Mouse (Mus musculus) limb, embryonic 12.5 days (tissue): Measurements from ENCODE around the gene Fa2h. TPM values are rescaled to one million over a fixed set of nuclear protein-coding genes. Genes with fewer than 3 reads are reported as not detected.
A peak's percentile ranks its signal among the peaks of the same experiment; 100 is the strongest.

Experiments used
- ATAC-seq: fragments of 200-750 bp; cut with Nextera tagmentation; 2 replicates; pipeline ENCODE4 v1.8.0; 2017; ENCODE audit warnings: low read depth, moderate TSS enrichment; ENCODE audit not compliant: insufficient number of reproducible peaks, insufficient read depth, low FRiP score, low TSS enrichment
- H3K27ac ChIP-seq: fragments of 300-500 bp; sonication (generic); 2 replicates; pipeline ENCODE4 v1.5.1; 2016; ENCODE audit warnings: mild to moderate bottlenecking, moderate library complexity
- H3K27me3 ChIP-seq: fragments of 300-500 bp; sonication (generic); 2 replicates; pipeline ENCODE4 v1.6.1; 2016; ENCODE audit warnings: mild to moderate bottlenecking, moderate library complexity
- H3K36me3 ChIP-seq: fragments of 300-500 bp; sonication (generic); 2 replicates; pipeline ENCODE4 v1.6.1; 2016; ENCODE audit warnings: mild to moderate bottlenecking, moderate library complexity
- H3K4me1 ChIP-seq: fragments of 300-500 bp; sonication (generic); replicated peaks from 2 replicates; pipeline ENCODE4 v1.6.1; 2016
- H3K4me2 ChIP-seq: fragments of 300-500 bp; sonication (generic); 2 replicates; pipeline ENCODE4 v1.6.1; 2016; ENCODE audit warnings: mild to moderate bottlenecking, moderate library complexity
- H3K4me3 ChIP-seq: fragments of 300-500 bp; sonication (generic); replicated peaks from 2 replicates; pipeline ENCODE4 v1.5.1; 2016; ENCODE audit warnings: mild to moderate bottlenecking
- H3K9ac ChIP-seq: fragments of 300-500 bp; sonication (generic); replicated peaks from 2 replicates; pipeline ENCODE4 v1.6.1; 2016; ENCODE audit warnings: mild to moderate bottlenecking, moderate library complexity
- H3K9me3 ChIP-seq: fragments of 300-500 bp; sonication (generic); 2 replicates; pipeline ENCODE4 v1.6.1; 2016; ENCODE audit warnings: mild to moderate bottlenecking, moderate library complexity
- WGBS: fragments of 180-500 bp; shearing (Covaris S2); methylation state at CpG from one replicate; pipeline ENCODE4 v1.1.7; 2016; 5-methylcytosine and 5-hydroxymethylcytosine counted together
- polyA plus RNA-seq: library from polyadenylated mRNA; unstranded; fragments of >200 nt; fragmentation: Nextera tagmentation; extraction: Ambion mirVana; gene quantifications from 2 replicates; pipeline ENCODE4 v1.2.1, GENCODE M21; 2016

Gene Fa2h
- polyA plus RNA-seq, 1 experiment from 2014 or later: not detected

- Histone ChIP-seq H3K9ac (no peak overlapping the region), H3K9me3 (no peaks in the 10 kb centered on the region), H3K27me3 (peaks cover 68% of the 10 kb centered on the region), H3K36me3 (no peaks in the 10 kb centered on the region), H3K4me2 (no peak overlapping the region), H3K4me3 (no peak overlapping the region), H3K4me1 (peaks cover 9% of the 10 kb centered on the region), H3K27ac (no peak overlapping the region)
- WGBS: 80% methylated on average over 2 of the region's 2 CpGs
- no peak for ATAC-seq
Observed at GRCm38 (mm10) chr8:111390837-111391236, 2.8 kb downstream of the Fa2h start.

GRCm38 (mm10) chr8:111389581-111389980 lies 4.0 kb downstream of the Fa2h start:
- peaks cover 69% of the 10 kb centered on the region for H3K27me3 ChIP-seq
- H3K9me3 ChIP-seq: no peaks in the 10 kb centered on the region
- 84% methylated on average over 4 of the region's 4 CpGs for WGBS

GRCm38 (mm10) chr8:111385915-111386314 lies 7.7 kb downstream of the Fa2h start:
- Histone ChIP-seq H3K4me3 (no peak overlapping the region), H3K27ac (no peak overlapping the region)

More at GRCm38 (mm10) chr8:111389581-111389980, 4.0 kb downstream of the Fa2h start:
- no peak overlapping the region for H3K4me2 ChIP-seq
- no peak for ATAC-seq
- no peak overlapping the region for H3K9ac ChIP-seq
- peaks cover 9% of the 10 kb centered on the region for H3K4me1 ChIP-seq
- no peaks in the 10 kb centered on the region for H3K36me3 ChIP-seq
- no peak overlapping the region for H3K27ac ChIP-seq
- H3K4me3 ChIP-seq: no peak overlapping the region

GRCm38 (mm10) chr8:111384628-111385027 lies 9.0 kb downstream of the Fa2h start:
- Histone ChIP-seq H3K27ac (no peak overlapping the region), H3K36me3 (no peaks in the 10 kb centered on the region), H3K4me3 (no peak overlapping the region), H3K4me1 (no peaks in the 10 kb centered on the region), H3K27me3 (peaks cover 29% of the 10 kb centered on the region), H3K9me3 (no peaks in the 10 kb centered on the region), H3K9ac (no peak overlapping the region), H3K4me2 (no peak overlapping the region)
- 52% methylated on average over 2 of the region's 2 CpGs for WGBS
- ATAC-seq: no peak

More at GRCm38 (mm10) chr8:111385915-111386314, 7.7 kb downstream of the Fa2h start:
- Histone ChIP-seq H3K9ac (no peak overlapping the region), H3K4me1 (no peaks in the 10 kb centered on the region), H3K36me3 (no peaks in the 10 kb centered on the region), H3K27me3 (peaks cover 38% of the 10 kb centered on the region), H3K9me3 (no peaks in the 10 kb centered on the region), H3K4me2 (no peak overlapping the region)
- 80% methylated on average over 9 of the region's 9 CpGs for WGBS
- no peak for ATAC-seq

- Histone ChIP-seq H3K4me1 (no peaks in the 10 kb centered on the region), H3K9me3 (no peaks in the 10 kb centered on the region), H3K27me3 (0 out of 2 replicates have a peak, but pooled peaks cover 4% of the 10 kb centered on the region), H3K9ac (no peak overlapping the region), H3K4me3 (no peak overlapping the region), H3K36me3 (no peaks in the 10 kb centered on the region), H3K27ac (0 out of 2 replicates have a peak overlapping the region, but pooled peaks have one; percentile 7), H3K4me2 (no peak overlapping the region)
- WGBS: 72% methylated on average over 6 of the region's 6 CpGs
- no peak for ATAC-seq
Observed at GRCm38 (mm10) chr8:111375192-111375591, 18.4 kb downstream of the Fa2h start.

GRCm38 (mm10) chr8:111369711-111370110 lies 23.9 kb downstream of the Fa2h start:
- WGBS: 84% methylated on average over 9 of the region's 9 CpGs
- H3K27ac ChIP-seq: no peak overlapping the region

GRCm38 (mm10) chr8:111367350-111367749 lies 26.3 kb downstream of the Fa2h start:
- peaks cover 17% of the 10 kb centered on the region; the same call in 1 of the 2 replicates for H3K27me3 ChIP-seq
- no peaks in the 10 kb centered on the region for H3K36me3 ChIP-seq
- H3K4me1 ChIP-seq: no peaks in the 10 kb centered on the region
- no peak overlapping the region for H3K4me3 ChIP-seq
- H3K27ac ChIP-seq: no peak overlapping the region
- H3K9ac ChIP-seq: no peak overlapping the region
- ATAC-seq: no peak
- WGBS: 81% methylated on average over 8 of the region's 8 CpGs
- H3K9me3 ChIP-seq: no peaks in the 10 kb centered on the region
- H3K4me2 ChIP-seq: no peak overlapping the region

More at GRCm38 (mm10) chr8:111369711-111370110, 23.9 kb downstream of the Fa2h start:
- no peaks in the 10 kb centered on the region for H3K9me3 ChIP-seq
- H3K27me3 ChIP-seq: peaks cover 15% of the 10 kb centered on the region; the same call in 1 of the 2 replicates
- H3K36me3 ChIP-seq: no peaks in the 10 kb centered on the region
- ATAC-seq: no peak
- H3K9ac ChIP-seq: no peak overlapping the region
- H3K4me3 ChIP-seq: no peak overlapping the region
- H3K4me2 ChIP-seq: no peak overlapping the region
- no peaks in the 10 kb centered on the region for H3K4me1 ChIP-seq

GRCm38 (mm10) chr8:111366610-111367234 lies 26.9 kb downstream of the Fa2h start:
- Histone ChIP-seq H3K4me1 (no peaks in the 10 kb centered on the region), H3K9ac (no peak overlapping the region), H3K27ac (no peak overlapping the region), H3K9me3 (no peaks in the 10 kb centered on the region), H3K4me2 (peak overlapping the region; percentile 2; the same call in 1 of the 2 replicates), H3K4me3 (no peak overlapping the region), H3K36me3 (no peaks in the 10 kb centered on the region), H3K27me3 (peaks cover 17% of the 10 kb centered on the region; the same call in 1 of the 2 replicates)
- no peak for ATAC-seq
- 45% methylated on average over 14 of the region's 14 CpGs for WGBS

GRCm38 (mm10) chr8:111363489-111363888 lies 30.1 kb downstream of the Fa2h start:
- Histone ChIP-seq H3K27ac (no peak overlapping the region), H3K4me1 (no peaks in the 10 kb centered on the region), H3K4me3 (no peak overlapping the region), H3K27me3 (peaks cover 13% of the 10 kb centered on the region; the same call in 1 of the 2 replicates), H3K36me3 (no peaks in the 10 kb centered on the region), H3K4me2 (no peak overlapping the region), H3K9me3 (no peaks in the 10 kb centered on the region), H3K9ac (no peak overlapping the region)
- no peak for ATAC-seq
- 80% methylated on average over 8 of the region's 8 CpGs for WGBS

GRCm38 (mm10) chr8:111360579-111361209 lies 32.9 kb downstream of the Fa2h start:
- H3K36me3 ChIP-seq: no peaks in the 10 kb centered on the region
- 52% methylated on average over 7 of the region's 7 CpGs for WGBS

GRCm38 (mm10) chr8:111359936-111360335 lies 33.7 kb downstream of the Fa2h start:
- H3K4me3 ChIP-seq: no peak overlapping the region
- H3K9ac ChIP-seq: no peak overlapping the region
- WGBS: 72% methylated on average over 5 of the region's 5 CpGs
- no peak overlapping the region for H3K4me2 ChIP-seq
- no peak for ATAC-seq
- no peaks in the 10 kb centered on the region for H3K9me3 ChIP-seq
- H3K4me1 ChIP-seq: no peaks in the 10 kb centered on the region
- no peak overlapping the region for H3K27ac ChIP-seq
- H3K27me3 ChIP-seq: 0 out of 2 replicates have a peak, but pooled peaks cover 5% of the 10 kb centered on the region
- H3K36me3 ChIP-seq: no peaks in the 10 kb centered on the region

More at GRCm38 (mm10) chr8:111360579-111361209, 32.9 kb downstream of the Fa2h start:
- Histone ChIP-seq H3K4me2 (no peak overlapping the region), H3K4me1 (no peaks in the 10 kb centered on the region), H3K9me3 (no peaks in the 10 kb centered on the region), H3K9ac (no peak overlapping the region), H3K4me3 (no peak overlapping the region), H3K27ac (no peak overlapping the region), H3K27me3 (0 out of 2 replicates have a peak, but pooled peaks cover 6% of the 10 kb centered on the region)
- ATAC-seq: no peak
